ENCODE assay signal across 9 mouse cellular contexts in the genomic region with DNA sequence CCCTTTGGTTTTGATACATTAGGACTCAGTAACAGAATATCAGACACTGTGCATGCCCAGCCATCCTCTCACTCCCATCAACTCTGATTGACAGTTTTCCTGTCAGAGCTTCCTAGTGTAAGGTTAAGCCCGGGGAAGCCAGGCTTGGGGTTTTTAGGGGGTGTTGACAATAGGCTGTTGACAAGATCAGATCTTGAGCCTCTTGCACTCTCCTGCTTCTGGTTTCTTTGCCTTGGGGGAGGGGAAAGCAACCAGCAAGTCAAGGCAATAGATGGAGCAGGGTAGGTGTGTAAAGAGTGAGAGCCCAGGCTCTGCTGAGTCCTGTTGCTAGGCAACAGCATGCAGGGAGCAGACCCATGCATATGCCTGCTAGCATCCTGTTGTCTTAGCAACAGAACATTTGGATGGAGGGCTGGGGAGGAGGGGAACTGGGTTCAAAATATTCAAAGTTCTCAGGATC.
DNase-seq lines count a peak whose midpoint lies in the region; ATAC-seq lines count a peak whose summit lies in the region.
"Had no signal": no experiment of that assay in that cellular context is flagged by ENCODE, and none has a peak within 500 bp of the region (broad histone marks: within the 10 kb centered on the region; RNA-seq: fewer than 3 reads in every experiment).

No protein-coding gene starts in this region.

- H3K27ac ChIP-seq in hindbrain, embryonic 11.5 days (ENCODE audit: low read depth, low read length) = no peak overlapping the region
- H3K27ac ChIP-seq: heart, embryonic 13.5 days had no signal

- H3K27me3 ChIP-seq in hindbrain, embryonic 11.5 days (ENCODE audit: control insufficient read depth, insufficient read depth, low read length) = no peaks in the 10 kb centered on the region; the same call in 1 of the 2 replicates
- H3K27me3 ChIP-seq: heart, embryonic 13.5 days had no signal

- no peak overlapping the region for H3K9ac ChIP-seq in hindbrain, embryonic 11.5 days (ENCODE audit: low read depth, low read length)
- H3K9ac ChIP-seq: heart, embryonic 13.5 days had no signal

- 12% methylated on average over 1 of the region's 1 CpGs for WGBS in hindbrain, embryonic 11.5 days

- no peak overlapping the region for H3K4me2 ChIP-seq in hindbrain, embryonic 11.5 days (replicated peaks; ENCODE audit: low read depth, low read length)
- H3K4me2 ChIP-seq: heart, embryonic 13.5 days had no signal

- intact Hi-C loops in left cerebral cortex, postnatal 36 days (cut with DNase I) = loop anchor here (10.0 kb wide), 1 partner anchor 188 kb away; no protein-coding TSS in a partner anchor

- H3K4me1 ChIP-seq in hindbrain, embryonic 11.5 days (replicated peaks; ENCODE audit: control insufficient read depth, insufficient read depth, low read length) = no peaks in the 10 kb centered on the region

- no peaks in the 10 kb centered on the region for H3K9me3 ChIP-seq in hindbrain, embryonic 11.5 days (ENCODE audit: control insufficient read depth, low read length)
- H3K9me3 ChIP-seq: heart, embryonic 13.5 days had no signal

- ATAC-seq in hindbrain, embryonic 11.5 days (ENCODE audit: low FRiP score) = peak; percentile 97
- no peak for ATAC-seq in activated CD4-positive, CD25-positive, alpha-beta regulatory T cell, adult 4 months

- no peak overlapping the region for H3K4me3 ChIP-seq in hindbrain, embryonic 11.5 days (ENCODE audit: low read depth, low read length)
- H3K4me3 ChIP-seq: heart, embryonic 13.5 days had no signal

- H3K36me3 ChIP-seq in hindbrain, embryonic 11.5 days (ENCODE audit: control insufficient read depth, insufficient read depth, low read length) = no peaks in the 10 kb centered on the region
- H3K36me3 ChIP-seq: heart, embryonic 13.5 days had no signal

- peak; percentile 20 to 31 for DNase-seq in cerebellum, postnatal 14 days
- no peak for DNase-seq in cerebellum, adult 8-10 months
- DNase-seq in hindbrain, embryonic 11.5 days (ENCODE audit: low spot score) = peak; percentile 68
- DNase-seq in left cerebral cortex, postnatal 36 days (ENCODE audit: low spot score in 2 of 2) = peak; percentile 42 to 64
- peak; percentile 77 for DNase-seq in right cerebral cortex, adult 18-20 months
- DNase-seq in T-cell, adult 2 months (ENCODE audit: low spot score) = no peak
- no peak for DNase-seq in adrenal gland, adult (ENCODE audit: inconsistent age in 2 of 2, low spot score in 1 of 2)

Comparison
In these comparisons a context has a peak if more than half of its experiments do, and no peak if none do; other contexts are left out.
1. DNase-seq: peak in cerebellum, postnatal 14 days (2 of 2), hindbrain, embryonic 11.5 days (single experiment), left cerebral cortex, postnatal 36 days (2 of 2) and right cerebral cortex, adult 18-20 months (single experiment); none in cerebellum, adult 8-10 months (single experiment), T-cell, adult 2 months (single experiment) and adrenal gland, adult (0 of 2).